Comparison of ENCODE assay signal across 7 mouse cellular contexts in genomic region chrX:106219171-106220032, GRCm38 (mm10). TPM values are rescaled to one million over a fixed set of nuclear protein-coding genes. Genes with fewer than 3 reads are reported as not detected.
DNase-seq lines count a peak whose midpoint lies in the region; ATAC-seq and TF ChIP-seq lines count a peak whose summit lies in the region.

No protein-coding gene starts in this region.

- WGBS in embryonic facial prominence, embryonic 10.5 days = 23% methylated on average over 60 of the region's 60 CpGs
- WGBS in limb, embryonic 10.5 days = 15% methylated on average over 55 of the region's 60 CpGs
- WGBS in midbrain, embryonic 12.5 days = 23% methylated on average over 60 of the region's 60 CpGs
- 18% methylated on average over 60 of the region's 60 CpGs for WGBS in small intestine, adult 2 months

- H3K9ac ChIP-seq in midbrain, embryonic 12.5 days (replicated peaks) = peak overlapping the region; percentile 67

- TF ChIP-seq POLR2A in small intestine, adult 2 months (IDR thresholded peaks at IDR 0.05; ENCODE audit: low read depth, low read length) = peak; percentile 16; the same call in 1 of the 2 replicates

- H3K27me3 ChIP-seq in embryonic facial prominence, embryonic 10.5 days (replicated peaks; ENCODE audit: low read depth, poor library complexity, severe bottlenecking) = peaks cover 11% of the 10 kb centered on the region; the same call in 1 of the 2 replicates
- H3K27me3 ChIP-seq in limb, embryonic 10.5 days (ENCODE audit: low read depth, poor library complexity, severe bottlenecking) = peaks cover 21% of the 10 kb centered on the region
- no peaks in the 10 kb centered on the region for H3K27me3 ChIP-seq in midbrain, embryonic 12.5 days
- H3K27me3 ChIP-seq in small intestine, adult 2 months (ENCODE audit: control insufficient read depth, insufficient read depth, low read length) = no peaks in the 10 kb centered on the region

- H3K36me3 ChIP-seq in embryonic facial prominence, embryonic 10.5 days (replicated peaks) = no peaks in the 10 kb centered on the region
- no peaks in the 10 kb centered on the region for H3K36me3 ChIP-seq in limb, embryonic 10.5 days
- H3K36me3 ChIP-seq in midbrain, embryonic 12.5 days = no peaks in the 10 kb centered on the region
- H3K36me3 ChIP-seq in small intestine, adult 2 months (ENCODE audit: control insufficient read depth, insufficient read depth, low read length) = no peaks in the 10 kb centered on the region

- peak; percentile 95 for ATAC-seq in midbrain, embryonic 12.5 days (ENCODE audit: low FRiP score, low read depth)

- H3K4me3 ChIP-seq in embryonic facial prominence, embryonic 10.5 days = peak overlapping the region; percentile 67
- H3K4me3 ChIP-seq in limb, embryonic 10.5 days = peak overlapping the region; percentile 60
- H3K4me3 ChIP-seq in midbrain, embryonic 12.5 days = peak overlapping the region; percentile 53
- peak overlapping the region; percentile 99 for H3K4me3 ChIP-seq in small intestine, adult 2 months (ENCODE audit: low read depth, low read length)

- no peaks in the 10 kb centered on the region for H3K4me1 ChIP-seq in embryonic facial prominence, embryonic 10.5 days
- H3K4me1 ChIP-seq in limb, embryonic 10.5 days = no peaks in the 10 kb centered on the region
- H3K4me1 ChIP-seq in midbrain, embryonic 12.5 days = no peaks in the 10 kb centered on the region
- H3K4me1 ChIP-seq in small intestine, adult 2 months (ENCODE audit: control insufficient read depth, insufficient read depth, insufficient read length, low read length) = no peaks in the 10 kb centered on the region

- peak; percentile 86 for DNase-seq in adrenal gland, postnatal 14 days
- peak; percentile 77 for DNase-seq in embryonic facial prominence, embryonic 10.5 days (ENCODE audit: low spot score)
- DNase-seq in heart, adult 11 months = peak; percentile 97
- peak; percentile 76 for DNase-seq in kidney, adult 18-20 months
- peak; percentile 70 for DNase-seq in limb, embryonic 10.5 days (ENCODE audit: low spot score)

- H3K9me3 ChIP-seq in embryonic facial prominence, embryonic 10.5 days = 0 out of 2 replicates have a peak, but pooled peaks cover 6% of the 10 kb centered on the region
- H3K9me3 ChIP-seq in limb, embryonic 10.5 days (replicated peaks) = no peaks in the 10 kb centered on the region
- H3K9me3 ChIP-seq in midbrain, embryonic 12.5 days = no peaks in the 10 kb centered on the region

- TF ChIP-seq CTCF in small intestine, adult 2 months (IDR thresholded peaks at IDR 0.05; ENCODE audit: extremely low read depth, insufficient read length, insufficient replicate concordance, low read depth, low read length) = no peak

- H3K27ac ChIP-seq in embryonic facial prominence, embryonic 10.5 days (replicated peaks) = peak overlapping the region; percentile 86
- H3K27ac ChIP-seq in limb, embryonic 10.5 days = peak overlapping the region; percentile 85
- peak overlapping the region; percentile 82 for H3K27ac ChIP-seq in midbrain, embryonic 12.5 days (replicated peaks)
- H3K27ac ChIP-seq in small intestine, adult 2 months (ENCODE audit: insufficient read depth, low read depth, low read length) = peak overlapping the region; percentile 62

- H3K4me2 ChIP-seq in midbrain, embryonic 12.5 days (replicated peaks) = peak overlapping the region; percentile 50

RNA-seq across cellular contexts. Expression of gene Taf9b, which starts 1.6 kb away (rescaled TPM):
- total RNA-seq in adrenal gland, postnatal 14 days (2021) = 17.6 and 17.7 TPM in 2 replicates
- 8.1 and 8.4 TPM in 2 replicates for polyA plus RNA-seq in embryonic facial prominence, embryonic 10.5 days (2016; fragmentation: Nextera tagmentation; extraction: Ambion mirVana)
- 6.1 and 7.6 TPM in 2 replicates for polyA plus RNA-seq in limb, embryonic 10.5 days (2016; fragmentation: Nextera tagmentation; extraction: Ambion mirVana)
- polyA plus RNA-seq in midbrain, embryonic 12.5 days (2016; fragmentation: Nextera tagmentation; extraction: Ambion mirVana) = 12.4 and 14.2 TPM in 2 replicates
- 0.23 and 0.62 TPM in 2 replicates for polyA plus RNA-seq in small intestine, adult 2 months (2012; rRNA removed)

RNA-seq across cellular contexts. Expression of gene Pgk1, which starts 32.5 kb away (rescaled TPM):
- total RNA-seq in adrenal gland, postnatal 14 days (2021) = 400 and 401 TPM in 2 replicates
- polyA plus RNA-seq in embryonic facial prominence, embryonic 10.5 days (2016; fragmentation: Nextera tagmentation; extraction: Ambion mirVana) = 474 and 527 TPM in 2 replicates
- 468 and 544 TPM in 2 replicates for polyA plus RNA-seq in limb, embryonic 10.5 days (2016; fragmentation: Nextera tagmentation; extraction: Ambion mirVana)
- polyA plus RNA-seq in midbrain, embryonic 12.5 days (2016; fragmentation: Nextera tagmentation; extraction: Ambion mirVana) = 290 and 294 TPM in 2 replicates
- polyA plus RNA-seq in small intestine, adult 2 months (2012; rRNA removed) = 50.7 and 67.9 TPM in 2 replicates

RNA-seq across cellular contexts. Expression of gene Fnd3c2, which starts 35.8 kb away (rescaled TPM):
- total RNA-seq in adrenal gland, postnatal 14 days (2021) = not detected in 2 replicates
- polyA plus RNA-seq in embryonic facial prominence, embryonic 10.5 days (2016; fragmentation: Nextera tagmentation; extraction: Ambion mirVana) = not detected in 2 replicates
- not detected in 2 replicates for polyA plus RNA-seq in limb, embryonic 10.5 days (2016; fragmentation: Nextera tagmentation; extraction: Ambion mirVana)
- polyA plus RNA-seq in midbrain, embryonic 12.5 days (2016; fragmentation: Nextera tagmentation; extraction: Ambion mirVana) = not detected in 2 replicates
- not detected in 2 replicates for polyA plus RNA-seq in small intestine, adult 2 months (2012; rRNA removed)

Comparison
In these comparisons a context has a peak if more than half of its experiments do, and no peak if none do; other contexts are left out.
1. Peak in every context shown above with its lines: DNase-seq, ATAC-seq, H3K4me3 ChIP-seq and H3K27ac ChIP-seq.